Mouse (Mus musculus) cerebellum, adult 2 months (tissue): ENCODE measurements around the gene Sirt1.

Experiments used
- CTCF ChIP-seq: fragments of 200-500 bp; IDR thresholded peaks from 2 replicates; pipeline ENCODE4 v1.5.1; 2011; ENCODE audit warnings: low read depth, mild to moderate bottlenecking, control low read depth, low read length, moderate library complexity, borderline replicate concordance; ENCODE audit not compliant: insufficient read depth
- POLR2A ChIP-seq: fragments of 200-500 bp; IDR thresholded peaks from 2 replicates; pipeline ENCODE4 v1.6.1; 2011; ENCODE audit warnings: low read length, control low read depth, borderline replicate concordance; ENCODE audit not compliant: insufficient read depth

DNA sequence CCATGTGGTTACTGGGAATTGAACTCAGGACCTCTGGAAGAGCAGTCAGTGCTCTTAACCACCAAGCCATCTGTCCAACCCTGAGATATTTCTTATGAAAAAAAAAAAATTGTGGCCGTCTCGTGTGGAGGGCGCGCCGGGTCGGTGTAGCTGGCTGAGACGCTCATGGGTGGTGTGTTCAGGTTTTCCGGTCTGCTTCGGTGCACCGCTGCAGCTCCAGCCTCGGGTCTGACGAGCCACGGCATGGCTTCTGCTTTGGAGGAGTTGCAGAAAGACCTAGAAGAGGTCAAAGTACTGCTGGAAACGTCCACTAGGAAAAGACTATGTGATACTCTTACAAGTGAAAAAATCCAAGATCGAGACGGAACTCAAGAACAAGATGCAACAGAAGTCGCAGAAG is 31.3 kb upstream of the Sirt1 start:
- TF ChIP-seq POLR2A (no peak), CTCF (no peak)
